Mouse (Mus musculus): ENCODE results near the gene Nyx. TPM values are rescaled to one million over a fixed set of nuclear protein-coding genes. Genes with fewer than 3 reads are reported as not detected.
A peak's percentile ranks its signal among the peaks of the same experiment; 100 is the strongest.
"Not testable (repeated sequence)": the region's sequence is repeated elsewhere in the genome, so short reads cannot be mapped to it uniquely, and the experiment has no call there.

The Nyx gene
- total RNA-seq (2021) = under 1 TPM; 0.14 to 0.24 TPM
- polyA plus RNA-seq (2012; rRNA removed) = 0.67 and 0.86 TPM in 2 replicates
- long read RNA-seq = 0 reads

DNA sequence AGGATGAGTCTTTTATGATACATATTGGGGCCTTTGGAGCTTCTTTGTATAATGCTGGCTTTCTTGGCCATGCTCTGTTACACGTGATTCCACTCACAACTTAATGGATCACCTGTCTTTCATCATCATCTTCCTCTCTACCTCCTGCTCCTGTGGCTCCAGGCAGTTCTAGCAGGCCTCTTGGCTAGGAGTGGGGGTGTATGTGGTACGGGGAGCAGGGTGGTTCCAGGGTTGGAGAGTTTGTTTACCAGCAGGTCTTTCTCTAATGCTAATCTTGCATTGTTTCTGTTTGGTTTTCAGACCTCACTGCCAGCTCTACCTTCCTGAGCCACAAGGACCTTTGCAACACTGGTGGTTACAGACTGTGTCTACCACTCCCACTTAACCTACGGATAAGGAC is at the start of gene Nyx:
Gene Nyx, plus strand, starts transcription at position 301 of the 400 bp plus-strand sequence.
- no peak for DNase-seq

GRCm38 (mm10) chrX:13422047-13422446 is 43.9 kb upstream of the Nyx start:
- DNase-seq = no peak

DNA sequence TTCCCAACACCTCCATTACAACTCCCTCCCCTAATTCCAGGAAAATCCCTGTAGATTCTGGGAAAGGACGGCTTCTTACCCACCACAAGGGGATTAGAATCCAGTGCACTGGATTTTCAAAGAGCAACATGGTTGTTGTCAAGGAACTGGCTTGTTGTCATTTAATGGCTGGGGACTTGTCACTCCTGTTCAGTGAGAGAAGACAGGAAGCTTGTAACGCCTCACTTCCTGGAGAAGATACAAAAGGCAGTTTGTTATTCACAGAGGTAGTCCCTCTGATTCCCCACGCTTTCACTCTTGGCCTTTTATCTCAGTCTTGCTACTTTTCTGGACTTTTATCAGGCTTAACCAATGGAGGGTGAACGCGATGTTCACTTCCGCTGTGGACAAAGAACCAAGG is 34.5 kb upstream of the Nyx start:
- no peak for DNase-seq

DNA sequence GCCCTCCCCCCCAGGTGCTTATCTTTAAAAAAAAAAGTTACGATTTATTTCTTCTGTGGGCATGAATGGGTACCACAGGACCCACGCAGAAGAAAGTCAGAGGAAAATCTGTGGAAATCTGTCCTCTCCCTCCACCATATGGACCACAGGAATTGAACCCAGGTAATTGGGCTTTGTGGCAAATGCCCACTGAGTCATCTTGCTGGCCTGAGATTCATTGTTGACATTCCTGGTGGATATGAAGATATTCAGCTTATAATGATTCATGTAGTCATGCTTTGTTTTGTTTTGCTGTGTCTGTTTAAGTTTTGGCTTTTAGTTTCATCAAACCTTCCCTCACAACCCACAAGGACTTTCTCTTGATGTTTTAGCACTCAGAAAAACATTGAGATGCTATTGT is 29.9 kb upstream of the Nyx start:
- DNase-seq = not testable (repeated sequence)

DNA sequence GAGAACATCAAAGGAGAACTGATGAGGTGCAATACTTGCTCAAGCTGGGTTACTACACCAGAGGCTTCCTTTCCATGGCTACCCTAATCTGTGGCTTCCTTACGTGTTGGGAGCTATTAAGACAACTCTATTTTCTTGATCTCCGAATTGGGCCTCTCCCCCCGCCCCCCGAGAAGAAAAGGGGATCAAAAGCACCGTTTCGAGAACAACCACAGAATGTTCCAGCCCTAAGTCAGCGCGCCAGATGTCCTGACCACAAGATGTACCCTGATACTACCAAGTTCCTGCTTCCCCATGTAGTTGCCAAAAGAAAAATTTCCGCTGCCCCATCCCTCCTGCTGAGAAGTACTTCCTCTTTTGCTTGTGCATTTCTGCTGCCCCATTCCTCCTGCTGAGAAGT is 9.4 kb upstream of the Nyx start:
- DNase-seq = not testable (repeated sequence)

GRCm38 (mm10) chrX:13458766-13459165 is 7.1 kb upstream of the Nyx start:
- DNase-seq = no peak

DNA sequence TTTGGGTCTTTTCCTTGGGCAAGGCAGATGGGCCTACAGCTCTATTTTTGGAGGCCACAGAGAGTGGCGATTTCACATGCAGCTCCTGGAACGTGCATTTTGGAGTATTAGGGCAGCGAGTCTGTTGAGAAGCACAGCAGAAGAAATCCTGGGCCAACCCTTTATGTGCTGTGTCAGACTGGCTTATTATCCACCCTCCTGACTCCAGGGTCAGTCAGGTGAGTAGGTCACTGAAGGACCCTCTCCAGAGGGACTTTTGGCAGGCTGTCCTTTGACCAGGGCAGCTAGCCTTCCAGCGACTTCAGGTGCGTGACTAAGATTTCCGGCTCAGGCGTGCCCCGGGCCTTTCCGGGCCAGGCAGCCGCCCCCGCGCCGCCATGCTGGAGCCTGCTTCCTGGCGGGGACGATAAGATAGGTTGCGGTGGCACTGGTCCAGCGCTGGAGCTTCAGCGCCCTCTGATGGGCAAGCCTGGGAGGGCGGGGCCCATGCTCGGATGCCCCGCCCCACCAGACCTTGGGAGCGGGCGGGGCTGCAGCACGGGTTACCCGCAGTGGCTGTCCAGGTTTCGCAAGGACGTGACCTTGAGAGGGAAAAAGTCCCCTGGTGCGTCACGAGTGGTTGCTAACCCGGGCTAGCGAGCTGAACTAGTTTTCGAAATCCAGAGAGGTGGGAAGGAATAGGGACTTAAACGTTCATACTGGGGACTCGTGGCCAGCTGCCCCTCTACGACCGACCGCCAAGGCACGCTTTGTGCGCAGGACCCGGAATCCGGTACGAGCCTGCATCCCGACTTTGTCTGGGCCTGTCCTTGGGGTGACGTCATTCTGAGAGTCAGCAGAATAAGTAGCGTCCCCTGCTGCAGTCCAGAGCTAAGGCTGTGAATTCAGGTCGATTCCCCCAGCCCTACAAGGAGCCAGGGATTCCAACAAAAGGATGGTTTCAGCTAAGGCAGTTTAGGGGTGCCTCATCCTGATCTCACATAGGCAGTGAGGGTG is 4.3 kb upstream of the Nyx start:
- DNase-seq = peak; percentile 94

DNA sequence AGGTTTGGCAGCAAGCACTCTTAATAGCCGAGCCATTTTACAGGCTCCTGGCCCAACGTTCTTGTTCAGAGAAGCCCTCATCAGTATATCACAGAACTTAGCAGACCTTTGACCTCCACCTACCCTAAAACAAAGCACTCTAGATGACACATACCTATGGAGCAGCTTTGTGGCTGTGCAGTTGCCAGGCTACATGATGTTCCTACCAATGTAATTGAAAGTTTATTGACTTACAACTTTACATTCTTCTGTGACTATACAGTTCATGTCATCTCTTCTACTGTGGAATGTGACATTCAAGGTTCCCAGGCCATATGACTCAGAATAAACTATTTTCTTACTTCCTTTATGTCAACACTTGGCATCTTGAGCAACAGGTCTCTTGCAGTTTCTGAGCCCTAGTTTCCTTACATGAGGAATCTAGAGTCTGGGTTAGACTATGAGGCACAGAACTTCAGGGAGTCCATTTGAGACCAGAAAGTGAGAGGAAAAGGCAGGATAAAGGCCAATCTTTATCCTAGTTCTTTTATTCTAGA is 2.9 kb upstream of the Nyx start:
- no peak for DNase-seq

GRCm38 (mm10) chrX:13466681-13467080 is 771 bp downstream of the Nyx start:
- no peak for DNase-seq

DNA sequence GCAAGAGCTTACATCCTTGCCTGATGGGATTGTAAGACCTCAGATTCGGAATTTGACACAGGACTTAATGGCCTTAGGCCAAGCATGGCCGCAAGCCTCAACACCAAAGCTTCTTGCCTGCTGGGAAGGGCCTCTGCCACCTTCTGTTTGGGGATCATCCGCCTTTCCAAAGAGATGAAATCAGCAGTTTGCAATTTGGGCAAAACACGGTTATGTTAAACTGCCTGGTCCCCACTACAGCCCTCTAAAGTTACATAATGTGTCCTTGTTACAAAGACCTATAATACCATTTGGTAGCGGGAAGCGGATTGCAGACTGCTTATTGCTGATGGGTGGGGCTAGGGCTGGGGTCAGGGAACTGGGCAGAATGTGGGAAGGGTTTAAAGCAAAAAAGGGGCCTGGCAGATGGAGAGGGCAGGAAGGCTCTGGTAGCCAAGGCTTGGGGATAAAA is 1.2 kb downstream of the Nyx start:
- DNase-seq = no peak

DNA sequence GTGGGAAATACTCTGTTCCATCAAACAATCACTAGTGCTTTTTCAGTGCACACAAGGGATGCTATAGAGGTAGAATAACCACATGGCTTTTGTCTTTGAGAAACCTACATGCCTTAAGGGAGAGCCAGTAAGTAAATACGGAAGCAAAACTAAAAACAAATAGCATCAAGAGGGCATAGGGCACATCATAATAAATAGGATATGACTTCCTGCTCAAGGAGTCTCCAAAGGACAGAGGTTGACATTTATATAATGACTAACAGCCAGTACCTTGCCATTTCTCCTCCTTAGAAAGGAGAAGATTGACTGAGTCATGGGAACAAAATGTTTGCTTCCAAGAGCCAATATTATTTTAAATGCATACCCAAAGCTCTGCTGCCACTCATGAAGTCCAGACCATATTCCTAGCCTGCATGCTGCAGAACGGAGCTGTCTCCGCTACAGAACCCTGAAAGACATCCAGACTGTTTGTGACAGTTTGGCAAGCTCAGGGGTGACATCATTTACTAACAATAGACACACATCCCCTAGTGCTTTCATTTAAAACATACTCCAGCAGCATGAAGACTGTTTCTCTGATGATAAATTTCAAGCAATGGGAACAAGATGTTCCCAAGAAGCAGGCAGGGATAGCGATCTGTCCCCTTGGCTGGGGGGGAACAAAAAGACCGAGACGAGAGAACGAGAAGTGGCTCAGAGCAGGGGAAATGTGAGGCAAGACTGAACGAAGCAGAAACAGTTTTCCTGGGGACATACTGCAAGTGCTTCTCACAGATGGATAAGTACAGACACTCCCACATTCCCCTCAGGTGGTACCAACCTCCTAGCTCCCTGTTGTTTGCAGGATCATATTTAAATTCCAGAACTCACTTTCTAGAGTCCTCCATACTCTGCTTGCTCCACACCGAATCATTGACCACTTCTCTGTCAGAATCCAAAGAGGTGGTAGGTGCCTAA is 3.5 kb downstream of the Nyx start:
- DNase-seq = peak; percentile 55

DNA sequence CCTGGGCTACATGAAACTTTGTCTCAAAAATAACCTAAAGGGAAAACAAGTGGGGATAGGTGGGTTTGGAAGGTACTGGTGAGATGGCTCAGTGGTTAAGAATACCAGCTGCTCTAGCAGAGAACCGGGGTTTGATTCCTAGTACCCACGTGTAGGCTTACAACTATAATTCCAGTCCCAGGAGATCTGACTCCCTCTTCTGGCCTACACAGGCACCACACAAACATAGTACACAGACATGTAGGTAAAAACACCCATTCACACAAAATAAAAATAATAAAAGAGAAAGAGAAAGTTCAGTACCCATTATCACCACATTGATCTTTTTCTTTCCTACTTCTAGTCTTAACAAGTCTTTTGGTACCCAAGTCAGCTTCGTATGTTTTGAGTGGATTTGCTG is 6.0 kb downstream of the Nyx start:
- DNase-seq = no peak

DNA sequence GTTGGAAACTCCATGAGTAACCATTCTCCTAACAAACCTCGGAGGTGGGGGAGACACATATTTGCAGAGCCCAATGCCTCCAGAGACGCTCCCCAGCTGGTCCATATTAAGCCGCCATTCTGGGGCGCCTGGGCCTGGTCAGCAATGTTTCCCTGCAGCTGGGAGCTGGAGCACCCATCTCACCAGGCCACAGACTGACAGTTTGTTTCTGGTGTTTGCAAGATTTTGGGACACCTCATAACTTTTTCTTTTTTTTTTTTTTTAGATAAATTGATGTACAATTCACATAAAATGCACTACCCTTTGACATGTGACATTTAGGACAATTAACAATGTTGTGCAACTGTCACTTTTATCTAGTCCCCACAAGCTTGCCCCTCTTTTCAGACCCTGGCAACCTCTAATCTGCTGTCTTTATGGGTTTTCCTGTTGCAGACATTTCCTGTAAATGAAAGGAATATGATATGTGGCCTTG is 6.9 kb downstream of the Nyx start:
- no peak for DNase-seq

- DNase-seq = no peak
These were observed 9.5 kb downstream of the Nyx start for GRCm38 (mm10) chrX:13475382-13475781.

- DNase-seq = no peak
These were observed 11.7 kb downstream of the Nyx start for GRCm38 (mm10) chrX:13477596-13477995.

DNA sequence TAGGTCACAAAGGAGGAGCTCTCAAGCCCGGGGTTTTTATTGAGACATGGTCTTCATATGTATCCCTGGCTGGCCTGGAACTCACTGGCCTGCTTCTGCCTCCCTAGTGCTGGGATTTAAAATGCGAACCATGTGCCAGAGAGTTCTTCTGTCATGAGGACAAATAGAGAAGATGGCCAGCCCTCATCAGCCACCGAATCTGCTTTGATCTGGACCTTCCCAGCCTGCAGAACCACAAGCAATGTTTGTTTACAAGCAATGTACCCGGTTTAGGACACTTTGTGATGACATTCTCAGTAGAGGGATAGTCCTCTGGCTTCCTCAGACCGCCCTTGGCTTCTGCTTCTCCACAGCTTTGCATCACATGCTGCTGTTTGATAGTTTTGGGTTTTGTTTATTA is 12.4 kb downstream of the Nyx start:
- no peak for DNase-seq

DNA sequence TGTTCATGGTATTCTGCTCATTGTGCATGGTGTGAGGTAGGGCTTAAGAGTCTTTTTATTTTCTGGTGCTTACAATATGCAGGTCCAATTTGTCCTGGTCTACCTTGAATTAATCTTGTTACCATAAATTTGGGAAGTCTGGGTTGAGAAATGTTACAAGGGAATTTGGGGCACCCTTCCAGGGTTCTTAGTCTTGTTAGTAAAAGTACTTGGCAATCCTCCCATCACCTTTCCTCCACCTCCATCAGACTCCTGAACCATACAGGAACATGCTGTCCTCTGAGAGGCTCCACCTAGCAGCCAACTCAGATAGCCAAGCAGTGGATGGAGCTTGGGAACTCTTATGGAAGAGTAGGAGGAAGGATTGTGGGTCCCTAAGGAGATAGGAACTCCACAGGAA is 13.7 kb downstream of the Nyx start:
- DNase-seq = no peak

- DNase-seq = no peak
These were observed 16.7 kb downstream of the Nyx start for GRCm38 (mm10) chrX:13482576-13482975.

GRCm38 (mm10) chrX:13484447-13484846 is 18.5 kb downstream of the Nyx start:
- no peak for DNase-seq

- DNase-seq = no peak
These were observed 23.1 kb downstream of the Nyx start for GRCm38 (mm10) chrX:13489001-13489400.

DNA sequence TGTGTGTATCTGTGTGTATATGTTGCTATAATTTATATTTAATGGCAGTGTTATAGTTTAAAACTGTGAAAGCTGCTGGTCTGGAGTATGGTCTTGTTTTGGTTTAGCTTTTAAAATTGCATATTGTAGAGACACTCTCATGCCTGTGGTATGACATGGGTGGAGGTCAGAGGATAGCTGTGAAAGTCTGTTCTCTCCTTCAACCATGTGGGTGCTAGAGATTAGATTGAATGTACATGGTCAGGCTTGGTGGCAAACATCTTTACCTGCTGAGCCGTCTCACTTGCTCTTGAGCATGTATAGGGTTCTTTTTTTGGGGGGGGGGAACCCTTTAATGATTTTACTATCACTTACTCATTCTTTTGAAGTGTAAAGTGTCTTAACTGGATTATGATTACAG is 23.9 kb downstream of the Nyx start:
- no peak for DNase-seq

DNA sequence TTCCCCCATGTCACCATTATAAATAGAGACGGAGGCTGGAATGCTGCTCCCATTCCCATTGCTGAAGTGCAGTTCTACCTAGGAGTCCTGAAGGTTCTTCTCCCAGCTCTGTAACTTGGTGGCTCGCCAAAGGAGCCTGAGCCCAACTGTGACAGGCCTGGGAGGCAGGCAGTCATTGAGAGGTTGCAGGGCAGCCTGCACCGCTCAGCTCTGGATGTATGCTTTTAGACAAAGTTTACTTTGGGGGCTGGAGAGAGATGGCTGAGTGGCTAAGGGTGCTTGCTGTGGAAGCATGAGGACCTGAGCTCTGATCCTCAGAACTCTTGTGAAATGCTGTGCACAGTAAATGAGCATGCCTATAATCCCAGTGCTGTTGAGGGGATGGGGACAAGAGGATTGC is 25.0 kb downstream of the Nyx start:
- no peak for DNase-seq

All from adrenal gland, adult 2 months (tissue).